Mouse (Mus musculus): Measurements from ENCODE around the gene Nos2. TPM values are rescaled to one million over a fixed set of nuclear protein-coding genes. Genes with fewer than 3 reads are reported as not detected.

Gene Nos2
- polyA plus RNA-seq (2015; fragmentation: Nextera tagmentation; extraction: Ambion mirVana) = 0.56 and 0.67 TPM in 2 replicates

DNA sequence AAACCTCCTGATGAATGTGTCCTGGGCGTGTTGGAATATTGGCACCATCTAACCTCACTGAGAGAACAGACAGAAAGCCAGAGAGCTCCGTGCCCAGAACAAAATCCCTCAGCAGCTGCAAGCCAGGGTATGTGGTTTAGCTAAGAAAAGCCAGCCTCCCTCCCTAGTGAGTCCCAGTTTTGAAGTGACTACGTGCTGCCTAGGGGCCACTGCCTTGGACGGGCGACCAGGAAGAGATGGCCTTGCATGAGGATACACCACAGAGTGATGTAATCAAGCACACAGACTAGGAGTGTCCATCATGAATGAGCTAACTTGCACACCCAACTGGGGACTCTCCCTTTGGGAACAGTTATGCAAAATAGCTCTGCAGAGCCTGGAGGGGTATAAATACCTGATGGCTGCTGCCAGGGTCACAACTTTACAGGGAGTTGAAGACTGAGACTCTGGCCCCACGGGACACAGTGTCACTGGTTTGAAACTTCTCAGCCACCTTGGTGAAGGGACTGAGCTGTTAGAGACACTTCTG, at the start of gene Nos2:
TSS of gene Nos2 (plus strand) at position 377 of the 529 bp plus-strand sequence.

DNA sequence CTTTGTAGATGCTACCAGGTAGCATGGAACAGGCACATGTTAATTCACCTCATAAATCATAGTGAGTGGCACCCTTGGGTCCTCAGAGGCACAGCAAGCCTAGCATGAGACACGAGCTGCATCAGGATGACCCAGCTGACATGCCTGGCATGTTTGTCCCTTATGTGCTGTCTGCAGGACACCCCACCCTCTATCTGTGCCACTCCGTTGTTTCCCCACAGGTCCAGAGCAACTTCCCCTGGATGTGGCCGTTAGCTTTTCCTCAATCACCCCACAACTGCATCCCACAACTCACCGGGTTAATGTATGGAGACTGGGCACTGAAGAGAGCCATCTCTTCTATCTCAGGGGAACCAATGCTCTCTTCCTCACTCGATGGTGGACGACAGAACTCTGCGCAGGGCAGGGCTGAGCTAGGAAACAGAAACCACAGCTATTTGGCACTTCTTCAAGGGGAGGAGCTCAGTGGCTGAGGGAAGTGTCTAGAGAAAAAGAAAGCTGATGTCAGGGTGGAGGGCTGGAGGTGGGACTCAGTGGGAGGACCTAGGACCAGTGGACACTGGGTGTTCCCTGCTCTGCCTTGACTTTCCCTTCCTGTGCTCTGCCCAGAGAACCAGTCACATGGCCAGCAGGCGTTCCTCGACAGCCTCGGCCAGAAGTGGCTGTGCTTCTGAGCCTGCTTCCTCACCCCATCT, 64.0 kb downstream of the Nos2 start, which contains the start of gene Lgals9:
TSS of gene Lgals9 (minus strand) at position 464 of the 695 bp plus-strand sequence.

Other genes with a start within 250 kb of the Nos2 start
- gene Nlk, start 223.4 kb upstream of the Nos2 start, polyA plus RNA-seq (2015; fragmentation: Nextera tagmentation; extraction: Ambion mirVana) = 10.1 and 10.2 TPM in 2 replicates
- 27.8 and 29.8 TPM in 2 replicates for gene Ccnq, start 169.1 kb upstream of the Nos2 start, polyA plus RNA-seq (2015; fragmentation: Nextera tagmentation; extraction: Ambion mirVana)
- 12.9 and 14.2 TPM in 2 replicates for gene Lyrm9, start 94.2 kb upstream of the Nos2 start, polyA plus RNA-seq (2015; fragmentation: Nextera tagmentation; extraction: Ambion mirVana)
- 80.1 and 86.3 TPM in 2 replicates for gene Lgals9, start 64.2 kb downstream of the Nos2 start, polyA plus RNA-seq (2015; fragmentation: Nextera tagmentation; extraction: Ambion mirVana)
- 1.5 and 1.7 TPM in 2 replicates for gene Ksr1, start 225.6 kb downstream of the Nos2 start, polyA plus RNA-seq (2015; fragmentation: Nextera tagmentation; extraction: Ambion mirVana)

All from urinary bladder, postnatal 0 days (tissue).